In the genomic region with DNA sequence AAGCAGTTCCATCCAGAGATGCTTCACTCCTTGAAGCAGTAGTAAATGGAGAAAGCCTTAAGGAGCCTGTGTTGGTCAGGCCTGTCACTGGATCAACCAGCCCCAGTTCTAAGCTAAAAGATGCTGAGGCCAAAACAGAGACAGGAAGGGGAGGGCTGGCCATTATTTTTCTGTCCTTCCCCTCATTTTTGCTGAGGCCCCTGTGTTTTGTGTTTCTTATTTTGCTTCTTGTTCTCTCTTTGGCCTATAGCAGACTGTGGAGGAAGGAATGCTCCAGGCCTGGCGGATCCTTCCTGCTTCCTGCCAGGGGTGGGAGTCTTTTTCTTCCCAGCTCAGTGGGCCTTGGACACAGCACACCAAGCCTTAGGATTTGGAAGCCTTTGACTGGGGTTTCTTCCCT, we compare ENCODE assay signal across 12 mouse cellular contexts. TPM values are rescaled to one million over a fixed set of nuclear protein-coding genes. Genes with fewer than 3 reads are reported as not detected.
"Had no signal": no experiment of that assay in that cellular context is flagged by ENCODE, and none has a peak within 500 bp of the region (broad histone marks: within the 10 kb centered on the region; RNA-seq: fewer than 3 reads in every experiment).

No protein-coding gene starts in this region.

- ATAC-seq: midbrain, embryonic 15.5 days had no signal

- H3K36me3 ChIP-seq: kidney, embryonic 15.5 days; limb, embryonic 15.5 days; midbrain, embryonic 15.5 days; neural tube, embryonic 12.5 days had no signal

- H3K4me3 ChIP-seq: kidney, embryonic 15.5 days; left cerebral cortex, adult 2 months; limb, embryonic 15.5 days; midbrain, embryonic 15.5 days; neural tube, embryonic 12.5 days had no signal

- H3K9me3 ChIP-seq: kidney, embryonic 15.5 days; limb, embryonic 15.5 days; megakaryocyte, embryonic 14.5 days; midbrain, embryonic 15.5 days; neural tube, embryonic 12.5 days had no signal

- H3K4me1 ChIP-seq: kidney, embryonic 15.5 days; limb, embryonic 15.5 days; midbrain, embryonic 15.5 days; neural tube, embryonic 12.5 days had no signal

- H3K27me3 ChIP-seq: kidney, embryonic 15.5 days; limb, embryonic 15.5 days; midbrain, embryonic 15.5 days; neural tube, embryonic 12.5 days had no signal

- H3K9ac ChIP-seq: kidney, embryonic 15.5 days; limb, embryonic 15.5 days; midbrain, embryonic 15.5 days; neural tube, embryonic 12.5 days had no signal

- H3K4me2 ChIP-seq: kidney, embryonic 15.5 days; limb, embryonic 15.5 days; midbrain, embryonic 11.5 days; midbrain, embryonic 15.5 days; neural tube, embryonic 12.5 days had no signal

- DNase-seq: kidney, postnatal 14 days; lung, adult 2 months; thymus, postnatal 36 days had no signal

- H3K27ac ChIP-seq: left cerebral cortex, adult 2 months; limb, embryonic 15.5 days; midbrain, embryonic 15.5 days; neural tube, embryonic 12.5 days had no signal

RNA-seq across cellular contexts. Expression of gene Tmprss4, which starts 41.5 kb away (rescaled TPM):
- total RNA-seq: layer of hippocampus, postnatal 25 days; left cerebral cortex, adult 2 months; monocyte, adult 5-6 weeks had no signal
- polyA plus RNA-seq: midbrain, embryonic 11.5 days; midbrain, embryonic 15.5 days had no signal
